Mouse (Mus musculus) midbrain, embryonic 10.5 days (tissue): ENCODE data around the gene Prrg3. TPM values are rescaled to one million over a fixed set of nuclear protein-coding genes. Genes with fewer than 3 reads are reported as not detected.

Source experiments
- DNase-seq: peaks from one replicate; pipeline ENCODE4 v3.0.0-alpha.2; 2017; ENCODE audit warnings: low spot score
- H3K27ac ChIP-seq: fragments of 300-500 bp; sonication (generic); replicated peaks from 2 replicates; pipeline ENCODE4 v1.5.1; 2016; ENCODE audit warnings: mild to moderate bottlenecking
- H3K27me3 ChIP-seq: fragments of 300-500 bp; sonication (generic); 2 replicates; pipeline ENCODE4 v1.6.1; 2016; ENCODE audit warnings: low read depth, mild to moderate bottlenecking; ENCODE audit not compliant: poor library complexity, severe bottlenecking
- H3K36me3 ChIP-seq: fragments of 300-500 bp; sonication (generic); 2 replicates; pipeline ENCODE4 v1.6.1; 2016; ENCODE audit warnings: mild to moderate bottlenecking, moderate library complexity
- H3K4me1 ChIP-seq: fragments of 300-500 bp; sonication (generic); 2 replicates; pipeline ENCODE4 v1.6.1; 2016
- H3K4me3 ChIP-seq: fragments of 300-500 bp; sonication (generic); 2 replicates; pipeline ENCODE4 v1.5.1; 2016; ENCODE audit warnings: mild to moderate bottlenecking, moderate library complexity
- H3K9me3 ChIP-seq: fragments of 300-500 bp; sonication (generic); replicated peaks from 2 replicates; pipeline ENCODE4 v1.6.1; 2016; ENCODE audit warnings: mild to moderate bottlenecking
- WGBS: fragments of 180-500 bp; shearing (Covaris S2); methylation state at CpG from one replicate; pipeline ENCODE4 v1.1.7; 2016; 5-methylcytosine and 5-hydroxymethylcytosine counted together
- polyA plus RNA-seq: library from polyadenylated mRNA; unstranded; fragments of >200 nt; fragmentation: Nextera tagmentation; extraction: Ambion mirVana; gene quantifications from 2 replicates; pipeline ENCODE4 v1.2.1, GENCODE M21; 2016

The Prrg3 gene
- polyA plus RNA-seq, 1 experiment from 2014 or later: 6.9 TPM

DNA sequence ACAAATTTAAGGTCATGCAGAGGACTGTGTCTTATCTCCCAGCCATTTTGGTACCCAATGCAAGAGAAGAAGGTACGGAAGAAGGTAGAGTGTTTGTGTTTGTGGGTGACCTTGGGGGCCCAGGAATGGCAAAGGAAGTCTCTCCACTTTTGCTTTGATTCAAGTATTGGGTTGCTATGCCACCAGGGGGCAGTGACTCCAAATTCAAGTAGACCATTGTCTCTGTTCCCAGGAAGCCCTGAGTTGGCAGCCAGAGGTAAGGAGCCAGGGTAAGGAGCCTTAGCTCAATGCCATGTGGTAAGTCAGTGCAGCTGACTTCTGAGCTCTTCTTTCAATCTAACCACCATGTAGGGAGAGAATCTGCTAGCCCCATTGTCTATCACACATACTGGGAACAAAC, 21.4 kb downstream of the Prrg3 start:
- Histone ChIP-seq H3K36me3 (no peaks in the 10 kb centered on the region), H3K4me3 (no peak overlapping the region), H3K4me1 (no peaks in the 10 kb centered on the region), H3K9me3 (no peaks in the 10 kb centered on the region), H3K27ac (no peak overlapping the region), H3K27me3 (no peaks in the 10 kb centered on the region; the same call in 1 of the 2 replicates)
- 82% methylated on average over 1 of the region's 1 CpGs for WGBS
- peak; percentile 14 for DNase-seq

DNA sequence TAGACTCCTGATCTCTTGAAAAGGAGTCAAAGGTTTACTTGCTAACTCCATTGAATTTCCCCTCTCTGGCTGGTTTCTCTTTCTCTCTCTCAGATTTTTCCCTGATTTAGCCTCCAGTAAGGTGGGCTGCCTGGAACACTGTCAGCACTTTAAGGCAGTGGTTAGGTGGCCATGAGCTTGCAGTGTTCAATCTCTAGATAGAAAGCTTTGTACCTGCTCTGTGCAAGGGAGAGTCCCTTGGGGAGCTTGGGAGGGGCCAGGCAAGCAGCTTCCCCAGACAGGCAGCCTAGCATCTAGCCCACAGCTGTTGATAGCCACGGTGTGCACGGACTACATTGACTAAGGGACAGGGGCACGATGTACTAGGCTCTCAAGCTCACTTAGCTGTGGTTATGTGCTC, 29.1 kb downstream of the Prrg3 start, which contains the start of gene Cnga2:
Gene Cnga2 (plus strand): TSS at position 301 of the 400 bp plus-strand sequence.
- Histone ChIP-seq H3K4me1 (no peaks in the 10 kb centered on the region), H3K4me3 (no peak within 1 kb of the TSS), H3K36me3 (no peaks in the 10 kb centered on the region), H3K27ac (no peak within 1 kb of the TSS), H3K27me3 (peaks cover 14% of the 10 kb centered on the region), H3K9me3 (no peaks in the 10 kb centered on the region)
- DNase-seq: no peak
- 77% methylated on average over 3 of the region's 3 CpGs for WGBS

DNA sequence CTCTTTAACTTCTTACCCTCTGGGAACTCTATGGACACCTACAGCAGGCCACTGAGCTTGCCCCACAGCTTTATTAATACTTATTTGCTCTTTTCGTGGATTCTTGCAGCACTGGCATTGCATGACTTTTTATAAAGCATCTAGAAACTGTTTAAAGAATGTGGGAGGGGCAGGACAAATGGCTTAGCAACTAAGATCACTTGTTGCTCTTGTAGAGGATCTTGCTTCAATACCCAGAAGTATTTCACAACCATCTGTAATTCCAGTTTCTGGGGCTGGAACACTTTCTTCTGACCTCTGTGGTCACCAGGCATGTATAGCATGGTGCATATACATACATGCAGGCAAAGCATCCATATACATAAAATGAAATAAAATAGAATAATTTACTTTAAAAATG, 33.5 kb downstream of the Prrg3 start:
- Histone ChIP-seq H3K4me1 (no peaks in the 10 kb centered on the region), H3K4me3 (no peak overlapping the region), H3K9me3 (no peaks in the 10 kb centered on the region), H3K27me3 (peaks cover 14% of the 10 kb centered on the region), H3K36me3 (no peaks in the 10 kb centered on the region), H3K27ac (no peak overlapping the region)
- WGBS: 86% methylated on average over 1 of the region's 1 CpGs
- DNase-seq: no peak

DNA sequence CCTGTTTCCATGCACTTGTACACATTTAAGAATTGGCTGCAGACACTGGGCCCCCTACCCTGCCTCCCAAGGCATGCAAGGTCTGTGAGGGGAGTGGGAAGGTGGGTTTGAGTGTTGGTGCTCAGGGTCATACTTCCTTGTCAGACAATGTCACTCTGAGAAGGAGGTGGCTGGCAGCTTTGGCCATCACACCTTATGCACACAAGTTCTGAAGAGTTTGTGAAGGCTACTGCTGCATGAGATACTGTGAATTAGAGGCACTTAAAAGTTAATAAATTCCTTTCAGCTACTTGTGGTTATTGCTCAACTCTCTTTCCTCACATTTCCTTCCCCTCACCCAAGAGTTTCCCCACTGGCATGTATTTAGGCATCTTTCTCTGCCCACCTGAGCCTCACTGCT, 47.5 kb downstream of the Prrg3 start:
- H3K36me3 ChIP-seq: no peaks in the 10 kb centered on the region
- H3K4me3 ChIP-seq: no peak overlapping the region
- no peaks in the 10 kb centered on the region for H3K9me3 ChIP-seq
- no peak for DNase-seq
- no peaks in the 10 kb centered on the region for H3K4me1 ChIP-seq
- no peaks in the 10 kb centered on the region for H3K27me3 ChIP-seq
- no peak overlapping the region for H3K27ac ChIP-seq

DNA sequence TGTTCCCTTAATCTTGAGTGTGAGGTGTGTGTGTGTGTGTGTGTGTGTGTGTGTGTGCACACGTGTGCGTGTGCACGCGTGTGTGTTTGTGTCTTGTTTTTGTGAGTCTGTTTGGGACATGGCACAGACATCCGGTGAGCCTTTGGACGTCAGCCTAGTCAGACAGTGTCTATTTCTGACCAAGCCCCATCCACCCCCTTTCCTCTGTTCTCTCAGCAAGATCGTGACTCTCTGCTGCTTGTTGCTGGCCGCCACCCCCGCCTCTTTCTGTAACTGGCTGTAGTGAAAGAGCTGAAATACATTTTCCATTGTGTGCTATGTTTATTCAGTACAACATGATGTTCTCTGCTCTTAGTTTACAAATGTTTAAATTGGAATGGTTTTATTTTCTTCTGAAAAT, 49.8 kb downstream of the Prrg3 start:
- no peaks in the 10 kb centered on the region for H3K4me1 ChIP-seq
- 84% methylated on average over 9 of the region's 9 CpGs for WGBS
- no peaks in the 10 kb centered on the region for H3K27me3 ChIP-seq
- no peak overlapping the region for H3K4me3 ChIP-seq
- no peak overlapping the region for H3K27ac ChIP-seq
- no peaks in the 10 kb centered on the region for H3K9me3 ChIP-seq
- no peak for DNase-seq
- H3K36me3 ChIP-seq: no peaks in the 10 kb centered on the region

DNA sequence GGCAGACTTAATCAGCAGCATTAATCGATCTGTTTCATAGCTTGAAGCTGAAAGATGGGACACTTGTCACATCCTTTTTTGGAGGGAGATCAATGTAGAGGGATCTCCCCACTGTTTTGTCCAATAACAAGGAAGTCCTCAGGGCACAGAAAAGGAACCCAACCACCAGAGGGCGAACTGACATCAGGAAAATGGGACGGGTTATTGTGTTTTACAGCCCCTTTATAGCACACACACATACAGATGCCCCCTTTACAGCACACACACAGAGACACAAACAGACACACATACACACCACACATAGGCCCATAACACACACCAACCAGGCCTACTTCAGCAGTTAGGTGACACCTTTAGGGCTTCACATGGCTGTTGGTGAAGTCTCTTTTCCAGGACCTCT, 50.4 kb downstream of the Prrg3 start:
- no peaks in the 10 kb centered on the region for H3K4me1 ChIP-seq
- H3K27me3 ChIP-seq: no peaks in the 10 kb centered on the region
- 37% methylated on average over 3 of the region's 3 CpGs for WGBS
- DNase-seq: peak; percentile 31
- no peak overlapping the region for H3K4me3 ChIP-seq
- no peaks in the 10 kb centered on the region for H3K36me3 ChIP-seq
- no peaks in the 10 kb centered on the region for H3K9me3 ChIP-seq
- H3K27ac ChIP-seq: no peak overlapping the region

DNA sequence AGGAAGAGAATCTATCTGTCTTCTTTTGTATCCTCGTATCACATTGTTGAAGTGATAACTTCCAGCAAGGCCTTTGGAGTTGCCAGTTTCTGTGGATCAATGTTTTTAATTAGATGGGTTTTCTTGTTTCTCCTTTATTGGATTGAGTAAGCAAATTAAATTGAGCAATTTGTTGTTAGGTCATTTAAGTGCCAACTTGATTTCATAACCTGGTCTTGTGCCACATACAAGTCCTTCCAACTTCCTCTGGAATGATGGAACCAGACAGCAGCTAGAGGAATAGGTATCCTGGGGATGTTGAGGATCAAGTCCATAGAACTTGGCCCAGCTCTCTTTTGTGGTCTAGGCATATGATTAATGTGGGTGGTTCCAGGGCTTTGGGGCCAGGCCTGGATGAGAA, 59.8 kb downstream of the Prrg3 start:
- Histone ChIP-seq H3K27ac (no peak overlapping the region), H3K27me3 (no peaks in the 10 kb centered on the region; the same call in 1 of the 2 replicates), H3K4me1 (no peaks in the 10 kb centered on the region), H3K9me3 (no peaks in the 10 kb centered on the region), H3K4me3 (no peak overlapping the region), H3K36me3 (no peaks in the 10 kb centered on the region)
- WGBS: 93% methylated on average over 1 of the region's 1 CpGs
- no peak for DNase-seq

Other genes with a start within 250 kb of the Prrg3 start
- gene Vma21, start 146.7 kb upstream of the Prrg3 start, polyA plus RNA-seq: 44.3 and 49.2 TPM in 2 replicates
- 0.17 TPM in 1 of 2 replicates, not detected in the other for gene Gm1141, start 41.6 kb upstream of the Prrg3 start, polyA plus RNA-seq
- gene Fate1, start 10.4 kb downstream of the Prrg3 start, polyA plus RNA-seq: not detected in 2 replicates
- 0.15 TPM in 1 of 2 replicates, not detected in the other for gene Cnga2, start 29.2 kb downstream of the Prrg3 start, polyA plus RNA-seq